Mouse (Mus musculus) heart, adult 2 months (tissue): ENCODE measurements at regions not wholly inside any gene's neighbourhood (a gene's known extent, or its start where the extent isn't known, plus 50 kb on each side); places are given as distances from the start of the nearest gene placed in this dataset.

Experiments
- CTCF ChIP-seq: fragments of 200-600 bp; IDR thresholded peaks from 2 replicates; pipeline ENCODE4 v1.8.1; 2022; ENCODE audit warnings: antibody characterized with exemption, mild to moderate bottlenecking, moderate library complexity
- POLR2A ChIP-seq: fragments of 200-500 bp; IDR thresholded peaks from 2 replicates; pipeline ENCODE4 v1.6.1; 2011; ENCODE audit warnings: mild to moderate bottlenecking, low read depth, low read length, control low read depth; ENCODE audit not compliant: insufficient read depth

DNA sequence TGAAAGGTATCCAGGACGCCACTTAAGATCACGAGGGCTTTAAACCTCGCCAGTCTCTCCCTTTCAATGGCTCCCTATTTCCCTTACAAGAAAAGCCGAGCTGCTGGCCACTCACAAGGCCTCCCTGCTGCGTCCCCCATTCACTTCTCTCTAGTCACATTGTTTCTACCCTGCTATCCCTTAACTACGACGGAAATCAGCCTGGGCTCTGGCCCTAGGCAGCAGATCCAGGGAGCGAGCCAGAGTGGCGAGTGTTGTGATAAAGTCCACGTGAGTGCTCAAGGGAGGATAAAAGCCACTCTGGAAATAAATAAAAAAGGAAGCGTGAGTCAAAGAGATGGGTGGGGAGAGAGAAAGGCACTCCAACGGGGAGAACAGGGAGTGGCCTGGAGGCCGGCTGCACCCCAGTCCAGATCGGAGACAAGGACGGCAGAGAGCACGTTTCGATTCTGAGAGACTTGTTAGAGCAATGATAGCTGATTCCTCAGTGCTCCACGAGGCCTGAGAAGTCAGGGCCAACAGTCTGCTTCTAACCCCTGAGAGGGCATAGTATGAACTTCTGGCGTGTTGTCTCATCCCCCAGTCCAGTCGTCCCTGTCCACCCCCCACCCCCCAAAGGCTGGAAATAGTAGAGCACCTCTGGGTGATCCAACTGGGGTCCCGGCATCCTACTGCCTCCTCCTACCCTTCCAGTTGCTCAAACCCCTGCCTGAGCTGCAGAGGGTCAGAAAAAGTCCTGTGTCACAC is 84.8 kb upstream of the Calm2 start:
- TF ChIP-seq CTCF (no peak), POLR2A (peak; percentile 85)
